Mouse (Mus musculus) erythroblast, embryonic 14.5 days (primary cell): ENCODE data around the gene Supt3. TPM values are rescaled to one million over a fixed set of nuclear protein-coding genes. Genes with fewer than 3 reads are reported as not detected.

Source experiments
- H3K27me3 ChIP-seq: 2 replicates; pipeline ENCODE4 v1.6.1; 2012; ENCODE audit warnings: inconsistent platforms; ENCODE audit not compliant: control insufficient read depth
- H3K36me3 ChIP-seq: 2 replicates; pipeline ENCODE4 v1.6.1; 2012; ENCODE audit warnings: mild to moderate bottlenecking, inconsistent platforms; ENCODE audit not compliant: control insufficient read depth
- H3K4me1 ChIP-seq: 2 replicates; pipeline ENCODE4 v1.6.1; 2012; ENCODE audit warnings: inconsistent platforms; ENCODE audit not compliant: control insufficient read depth
- H3K4me3 ChIP-seq: replicated peaks from 2 replicates; pipeline ENCODE3; 2012; ENCODE audit warnings: moderate library complexity, mild to moderate bottlenecking, inconsistent platforms
- H3K9me3 ChIP-seq: 2 replicates; pipeline ENCODE4 v1.6.1; 2012; ENCODE audit warnings: low read length, inconsistent platforms, mixed read lengths; ENCODE audit not compliant: control insufficient read depth
- GATA1 ChIP-seq: IDR thresholded peaks from 2 replicates; pipeline ENCODE4 v1.6.1; 2012; ENCODE audit warnings: low read length, inconsistent platforms, mixed read lengths
- TAL1 ChIP-seq: IDR thresholded peaks from 3 replicates; pipeline ENCODE4 v1.6.1; 2012; ENCODE audit warnings: low read length, inconsistent platforms, mixed read lengths
- polyA plus RNA-seq: library from polyadenylated mRNA; stranded (reverse); fragments of >175 nt; gene quantifications from 2 replicates; pipeline ENCODE4 v1.2.3, GENCODE M21; 2012

Supt3 gene
- polyA plus RNA-seq, 1 experiment, result 0.62 TPM

DNA sequence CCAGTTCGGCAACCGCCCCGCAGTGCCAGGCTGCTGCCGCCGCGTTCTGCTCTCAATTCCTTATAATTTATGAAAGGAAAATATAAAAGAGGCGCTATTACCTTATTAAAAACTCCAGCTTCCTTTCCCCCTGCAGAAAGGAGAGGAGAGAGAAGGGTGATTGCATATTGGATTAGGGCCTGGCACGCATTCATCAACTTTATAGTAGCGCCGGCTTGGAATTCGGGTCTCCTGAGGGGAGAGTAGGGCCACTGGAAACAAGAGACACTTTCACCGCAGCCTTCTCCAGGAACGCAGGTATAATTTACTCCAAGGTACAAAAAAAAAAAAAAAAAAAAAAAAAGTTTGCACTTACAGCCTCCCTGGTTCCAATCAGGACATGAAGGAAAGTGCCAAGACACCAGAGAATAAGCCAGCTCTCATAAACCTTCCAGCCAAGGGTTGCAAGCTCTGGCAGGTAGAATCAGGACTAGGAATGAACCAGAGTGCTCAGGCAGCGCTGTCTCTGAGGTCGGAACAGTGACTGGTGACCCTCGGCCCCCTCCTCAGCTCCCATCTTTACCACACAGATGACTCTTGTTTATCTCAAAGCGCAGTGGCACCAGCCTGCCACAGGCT is 374.5 kb downstream of the Supt3 start:
- Histone ChIP-seq H3K36me3 (no peaks in the 10 kb centered on the region), H3K27me3 (no peaks in the 10 kb centered on the region), H3K4me1 (no peaks in the 10 kb centered on the region), H3K4me3 (no peak overlapping the region), H3K9me3 (no peaks in the 10 kb centered on the region)
- no peak for TF ChIP-seq GATA1
- no peak for TF ChIP-seq TAL1

GRCm38 (mm10) chr17:45153721-45154120 is 376.8 kb downstream of the Supt3 start:
- Histone ChIP-seq H3K9me3 (peaks cover 3% of the 10 kb centered on the region; the same call in 1 of the 2 replicates), H3K36me3 (no peaks in the 10 kb centered on the region), H3K27me3 (no peaks in the 10 kb centered on the region), H3K4me1 (no peaks in the 10 kb centered on the region), H3K4me3 (no peak overlapping the region)
- TF ChIP-seq GATA1 (no peak), TAL1 (no peak)

DNA sequence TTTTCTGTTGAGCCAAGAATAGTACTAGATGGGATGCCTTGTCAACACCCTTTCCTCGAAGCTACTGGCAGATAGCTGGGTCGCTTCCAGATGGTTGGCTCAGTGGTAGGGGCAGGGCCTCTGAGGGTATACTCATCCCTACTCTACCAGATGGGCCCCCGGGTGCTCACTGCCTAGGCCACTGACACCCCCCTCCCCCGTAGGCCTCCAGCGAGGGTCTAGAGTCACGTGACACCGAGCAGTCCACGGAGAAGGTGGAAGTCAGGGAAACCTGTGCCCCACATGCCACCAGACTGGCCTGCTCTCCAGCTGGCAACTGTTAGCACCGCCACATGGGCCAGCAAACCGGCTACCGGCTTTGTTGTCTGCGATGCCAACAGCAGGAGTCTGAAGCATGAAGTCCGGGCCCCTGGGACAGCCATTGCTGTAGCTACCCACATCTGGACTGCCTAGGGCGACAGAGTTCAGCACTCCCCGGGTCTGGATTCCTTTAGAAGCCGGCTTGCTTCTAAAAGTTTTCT is 381.3 kb downstream of the Supt3 start:
- no peaks in the 10 kb centered on the region for H3K36me3 ChIP-seq
- H3K4me3 ChIP-seq, result no peak overlapping the region
- no peak for TF ChIP-seq TAL1
- TF ChIP-seq GATA1, result no peak
- no peaks in the 10 kb centered on the region for H3K27me3 ChIP-seq
- H3K9me3 ChIP-seq, result peaks cover 3% of the 10 kb centered on the region; the same call in 1 of the 2 replicates
- H3K4me1 ChIP-seq, result no peaks in the 10 kb centered on the region

DNA sequence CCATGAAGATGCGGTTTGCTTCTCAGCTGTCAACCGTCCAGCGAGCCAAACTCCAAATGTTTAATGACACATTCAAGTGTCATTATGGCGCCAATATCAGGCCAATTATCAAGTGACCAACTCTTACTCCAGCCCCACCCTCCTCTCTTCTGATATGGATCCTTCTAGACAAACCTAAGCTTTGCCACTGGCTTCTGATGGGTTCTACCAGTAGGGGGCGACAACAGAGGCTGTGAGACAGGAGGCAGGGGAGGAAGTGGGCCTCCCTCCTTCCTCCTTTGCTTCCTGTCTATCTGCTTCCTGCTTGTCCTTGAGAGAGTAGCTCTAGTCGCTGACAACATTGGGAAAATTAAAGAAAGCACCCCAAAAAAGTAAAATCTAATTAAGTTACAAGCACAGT is 383.7 kb downstream of the Supt3 start:
- Histone ChIP-seq H3K4me3 (no peak overlapping the region), H3K36me3 (no peaks in the 10 kb centered on the region), H3K27me3 (no peaks in the 10 kb centered on the region), H3K9me3 (peaks cover 3% of the 10 kb centered on the region; the same call in 1 of the 2 replicates), H3K4me1 (no peaks in the 10 kb centered on the region)
- no peak for TF ChIP-seq GATA1
- TF ChIP-seq TAL1, result no peak

DNA sequence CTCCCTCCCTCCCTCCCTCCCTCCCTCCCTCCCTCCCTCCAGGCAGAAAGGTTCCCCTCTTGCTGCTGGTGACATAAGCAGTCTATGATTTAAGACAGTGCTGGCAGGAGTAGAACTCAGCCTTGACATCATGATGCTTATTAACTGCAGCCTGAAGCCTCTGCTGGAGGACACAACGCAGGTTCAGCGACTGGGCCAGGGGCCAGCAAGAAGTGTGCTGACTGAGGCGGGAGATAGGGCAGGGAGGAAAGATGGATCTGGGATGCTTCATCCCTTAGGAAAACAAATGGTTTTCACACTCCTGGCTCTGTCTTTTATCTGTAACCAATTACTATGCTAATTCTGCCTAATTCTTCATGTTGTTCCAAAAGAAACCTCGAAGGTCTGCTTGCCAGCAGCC is 388.8 kb downstream of the Supt3 start:
- Histone ChIP-seq H3K36me3 (no peaks in the 10 kb centered on the region), H3K4me1 (no peaks in the 10 kb centered on the region), H3K9me3 (no peaks in the 10 kb centered on the region; the same call in 1 of the 2 replicates), H3K4me3 (no peak overlapping the region), H3K27me3 (no peaks in the 10 kb centered on the region)
- TF ChIP-seq GATA1, result no peak
- no peak for TF ChIP-seq TAL1

Other genes with a start within 250 kb of the Supt3 start
- 0.05 TPM in 1 of 2 replicates, not detected in the other for gene Runx2, start 37.6 kb downstream of the Supt3 start, polyA plus RNA-seq